Mouse (Mus musculus): Measurements from ENCODE around the gene Ckm. TPM values are rescaled to one million over a fixed set of nuclear protein-coding genes. Genes with fewer than 3 reads are reported as not detected.
A peak's percentile ranks its signal among the peaks of the same experiment; 100 is the strongest.

Ckm gene
- total and polyA plus RNA-seq, 3 experiments, result 0.08 to 0.47 TPM; not detected in 1

DNA sequence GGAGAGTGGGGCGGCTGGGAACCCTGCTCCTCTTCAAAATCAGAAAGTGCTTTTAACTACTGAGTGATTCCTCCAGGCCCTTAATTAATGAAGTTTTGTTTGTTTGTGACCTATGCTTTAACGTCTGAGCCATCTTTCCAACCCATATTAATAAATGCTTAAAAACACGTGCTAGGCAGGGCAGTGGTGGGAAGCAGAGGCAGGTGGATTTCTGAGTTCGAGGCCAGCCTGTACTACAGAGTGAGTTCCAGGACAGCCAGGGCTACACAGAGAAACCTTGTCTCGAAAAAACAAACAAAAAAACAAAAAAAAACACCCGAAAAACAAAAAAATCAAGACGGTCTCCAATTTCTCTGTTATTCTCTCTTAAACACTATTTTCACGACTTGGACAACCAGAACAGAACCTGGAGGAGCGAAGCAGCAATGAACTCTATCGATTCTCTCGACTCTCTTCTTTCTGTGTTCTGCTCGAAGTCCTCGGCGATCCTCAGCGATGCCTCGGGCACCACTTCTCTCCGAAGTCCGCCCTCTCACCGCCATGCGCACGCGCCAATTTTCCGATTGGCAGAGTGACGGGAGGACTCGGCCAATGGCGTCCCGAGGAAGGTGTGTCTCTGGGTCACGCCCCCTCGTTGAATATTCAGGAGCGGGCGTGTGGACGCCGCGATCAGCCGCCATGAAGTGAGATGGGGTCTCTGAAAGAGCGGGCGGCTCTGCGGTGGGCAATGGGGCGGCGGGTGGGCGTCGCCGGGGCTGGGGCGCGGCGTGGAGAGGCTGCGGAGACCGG, 23.0 kb upstream of the Ckm start, which contains the start of gene Ercc2 (continued):
- TF ChIP-seq RCOR1 (conservative IDR thresholded peaks at IDR 0.05; ENCODE audit: low read depth, low read length) (no peak), TBP (conservative IDR thresholded peaks at IDR 0.05; ENCODE audit: low read depth, low read length) (peak; percentile 66), MXI1 (IDR thresholded peaks at IDR 0.05; ENCODE audit: low read depth, low read length) (peak; percentile 60; the same call in 1 of the 2 replicates), USF1 (IDR thresholded peaks at IDR 0.05; ENCODE audit: low read depth, low read length) (no peak), SIN3A (IDR thresholded peaks at IDR 0.05; ENCODE audit: low read length) (peak; percentile 88), POLR2A (IDR thresholded peaks at IDR 0.05; ENCODE audit: low read depth, low read length) (peak; percentile 69), MAFK (IDR thresholded peaks at IDR 0.05; ENCODE audit: insufficient replicate concordance, low read length) (no peak), IRF4 (IDR thresholded peaks at IDR 0.05; ENCODE audit: low read depth, low read length) (peak; percentile 73; the same call in 1 of the 2 replicates), POLR2AphosphoS2 (IDR thresholded peaks at IDR 0.05; ENCODE audit: low read depth, low read length) (no peak), ZMIZ1 (IDR thresholded peaks at IDR 0.05; ENCODE audit: low read depth, low read length) (no peak)

DNA sequence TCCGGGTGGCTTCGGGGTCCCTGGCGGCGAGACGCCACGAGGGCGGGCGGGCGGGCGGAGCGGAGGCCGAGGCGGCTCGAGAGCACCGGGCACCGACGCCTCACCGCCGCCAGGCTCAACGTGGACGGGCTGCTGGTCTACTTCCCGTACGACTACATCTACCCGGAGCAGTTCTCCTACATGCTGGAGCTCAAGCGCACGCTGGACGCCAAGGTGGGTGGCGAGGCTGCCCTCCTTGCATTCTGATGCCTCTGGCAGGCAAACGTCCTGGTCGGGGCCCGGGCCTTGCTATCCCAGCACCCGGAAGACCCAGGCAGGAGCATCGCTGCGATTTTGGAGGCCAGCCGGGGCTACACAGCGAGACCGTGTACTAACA, 22.4 kb upstream of the Ckm start:
- peak overlapping the region; percentile 69 for H3K9ac ChIP-seq (ENCODE audit: insufficient read depth, low read depth)
- in situ Hi-C loops (cut with MboI; ENCODE audit: low pct_ligation_motif_present, low pct_unique_long_range_greater_than_20kb, low sequenced_read_pairs), result no loop called here
- peak overlapping the region; percentile 79 for H3K4me2 ChIP-seq (ENCODE audit: insufficient read depth, low read depth, poor library complexity, severe bottlenecking)
- H3K36me3 ChIP-seq (replicated peaks in 1 of 2; ENCODE audit: control insufficient read depth in 1 of 2, insufficient read depth in 1 of 2, low read length in 1 of 2), result peaks cover 35 to 40% of the 10 kb centered on the region in 2 experiments
- H3K27ac ChIP-seq (ENCODE audit: insufficient read depth, low read depth), result no peak overlapping the region
- DNase-seq (ENCODE audit: extremely low read depth), result no peak
- TF ChIP-seq NRF1 (IDR thresholded peaks at IDR 0.05; ENCODE audit: low read depth, low read length) (0 out of 2 replicates have a peak, but pooled peaks have one; percentile 15), POLR2A (IDR thresholded peaks at IDR 0.05; ENCODE audit: low read depth, low read length) (no peak), ELF1 (IDR thresholded peaks at IDR 0.05; ENCODE audit: low read depth, low read length) (peak; percentile 32; the same call in 1 of the 2 replicates)
- H3K9me3 ChIP-seq (replicated peaks; ENCODE audit: low read length), result no peaks in the 10 kb centered on the region
- H3K27me3 ChIP-seq (replicated peaks), result no peaks in the 10 kb centered on the region
- H3K4me3 ChIP-seq (replicated peaks in 1 of 3; ENCODE audit: low read depth in 2 of 3, low read length in 2 of 3, poor library complexity in 1 of 3), result peak overlapping the region; percentile 60 to 88 (median 84)
- dilution Hi-C loops (cut with MboI; ENCODE audit: extremely low pct_ligation_motif_present, extremely low pct_unique_long_range_greater_than_20kb, low sequenced_read_pairs), result no loop called here
- H3K4me1 ChIP-seq (ENCODE audit: control insufficient read depth in 1 of 2, insufficient read depth in 2 of 2), result peaks cover 3 to 9% of the 10 kb centered on the region in 2 experiments; a peak in 3 of 4 replicates
- H3K79me2 ChIP-seq (replicated peaks; ENCODE audit: control insufficient read depth, extremely low read depth, insufficient read depth, poor library complexity, severe bottlenecking), result peaks cover 24% of the 10 kb centered on the region

DNA sequence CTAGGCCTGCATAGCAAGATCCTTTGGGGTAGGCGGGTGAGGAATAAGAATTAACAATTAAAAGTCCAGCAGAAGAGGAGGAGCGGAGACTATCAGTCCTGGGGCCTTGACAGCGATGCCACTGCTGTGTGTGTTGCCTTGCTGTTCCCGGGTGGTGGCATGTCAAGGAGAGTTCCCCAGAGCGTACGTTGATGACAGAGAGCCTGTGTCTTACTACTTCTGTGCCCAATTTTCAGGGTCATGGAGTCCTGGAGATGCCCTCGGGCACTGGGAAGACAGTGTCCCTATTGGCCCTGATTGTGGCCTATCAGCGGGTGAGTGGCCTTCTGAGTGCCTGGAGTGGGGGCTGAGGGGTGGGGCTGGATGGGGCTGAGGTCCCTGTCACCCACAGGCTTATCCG, 20.9 kb upstream of the Ckm start:
- no peaks in the 10 kb centered on the region for H3K9me3 ChIP-seq (replicated peaks; ENCODE audit: low read length)
- H3K4me2 ChIP-seq (ENCODE audit: insufficient read depth, low read depth, poor library complexity, severe bottlenecking), result no peak overlapping the region
- no peaks in the 10 kb centered on the region for H3K27me3 ChIP-seq (replicated peaks)
- H3K79me2 ChIP-seq (replicated peaks; ENCODE audit: control insufficient read depth, extremely low read depth, insufficient read depth, poor library complexity, severe bottlenecking), result peaks cover 24% of the 10 kb centered on the region
- no peak for TF ChIP-seq TBP (conservative IDR thresholded peaks at IDR 0.05; ENCODE audit: low read depth, low read length)
- TF ChIP-seq E2F4 (IDR thresholded peaks at IDR 0.05; ENCODE audit: insufficient replicate concordance, low read depth, low read length), result no peak
- TF ChIP-seq JUN (IDR thresholded peaks at IDR 0.05; ENCODE audit: insufficient read depth, low read depth, low read length), result no peak
- TF ChIP-seq ZNF384 (IDR thresholded peaks at IDR 0.05; ENCODE audit: low read depth, low read length), result no peak
- TF ChIP-seq TCF12 (IDR thresholded peaks at IDR 0.05; ENCODE audit: low read depth, low read length), result no peak
- TF ChIP-seq KAT2A (IDR thresholded peaks at IDR 0.05; ENCODE audit: insufficient replicate concordance, low read length), result no peak
- no peak for TF ChIP-seq POLR2AphosphoS2 (IDR thresholded peaks at IDR 0.05; ENCODE audit: low read depth, low read length)
- no peak for TF ChIP-seq SMC3 (IDR thresholded peaks at IDR 0.05; ENCODE audit: low read depth, low read length)
- no peak for TF ChIP-seq PAX5 (IDR thresholded peaks at IDR 0.05; ENCODE audit: low read length)
- no peak for TF ChIP-seq USF2 (conservative IDR thresholded peaks at IDR 0.05; ENCODE audit: low read depth, low read length)
- TF ChIP-seq RAD21 (IDR thresholded peaks at IDR 0.05; ENCODE audit: low read depth, low read length), result no peak
- in situ Hi-C loops (cut with MboI; ENCODE audit: low pct_ligation_motif_present, low pct_unique_long_range_greater_than_20kb, low sequenced_read_pairs) (no loop called here), dilution Hi-C loops (cut with MboI; ENCODE audit: extremely low pct_ligation_motif_present, extremely low pct_unique_long_range_greater_than_20kb, low sequenced_read_pairs) (no loop called here)
- H3K9ac ChIP-seq (ENCODE audit: insufficient read depth, low read depth), result no peak overlapping the region
- H3K36me3 ChIP-seq (replicated peaks in 1 of 2; ENCODE audit: control insufficient read depth in 1 of 2, insufficient read depth in 1 of 2, low read length in 1 of 2), result peaks cover 48 to 54% of the 10 kb centered on the region in 2 experiments
- no peak for DNase-seq (ENCODE audit: extremely low read depth)
- H3K27ac ChIP-seq (ENCODE audit: insufficient read depth, low read depth), result no peak overlapping the region
- peaks cover 3 to 9% of the 10 kb centered on the region in 2 experiments; a peak in 3 of 4 replicates for H3K4me1 ChIP-seq (ENCODE audit: control insufficient read depth in 1 of 2, insufficient read depth in 2 of 2)
- H3K4me3 ChIP-seq (replicated peaks in 1 of 3; ENCODE audit: low read depth in 2 of 3, low read length in 2 of 3, poor library complexity in 1 of 3), result no peak overlapping the region
